Mouse (Mus musculus): ENCODE results near the gene Mettl26.

The Mettl26 gene

GRCm38 (mm10) chr17:25874721-25875170, at the start of gene Mettl26:
Gene Mettl26 (plus strand): TSS chr17:25875074.
- DNase-seq, result peak; percentile 79 to 87

GRCm38 (mm10) chr17:25825311-25825710, 49.6 kb upstream of the Mettl26 start:
- DNase-seq, result no peak

GRCm38 (mm10) chr17:25825984-25826570, 48.8 kb upstream of the Mettl26 start:
- peak in 1 of 2 experiments; percentile 4 for DNase-seq

- DNase-seq, result no peak
Observed at GRCm38 (mm10) chr17:25827011-25827410, 47.9 kb upstream of the Mettl26 start.

GRCm38 (mm10) chr17:25827546-25828222, 47.2 kb upstream of the Mettl26 start:
- DNase-seq, result peak in 1 of 2 experiments; percentile 12

- DNase-seq, result no peak
Observed at GRCm38 (mm10) chr17:25828223-25828594, 46.7 kb upstream of the Mettl26 start.

- DNase-seq, result peak; percentile 52 to 70
Observed at GRCm38 (mm10) chr17:25828712-25829557, 45.9 kb upstream of the Mettl26 start, which contains the start of gene Jmjd8. Gene Jmjd8 (plus strand): TSS chr17:25828867.

GRCm38 (mm10) chr17:25829558-25830017, 45.3 kb upstream of the Mettl26 start:
- peak in 1 of 2 experiments; percentile 22 for DNase-seq

GRCm38 (mm10) chr17:25830200-25830753, 44.6 kb upstream of the Mettl26 start:
- DNase-seq, result peak in 1 of 2 experiments; percentile 9

GRCm38 (mm10) chr17:25830806-25831431, 44.0 kb upstream of the Mettl26 start:
- DNase-seq, result no peak

GRCm38 (mm10) chr17:25831451-25832281, 43.2 kb upstream of the Mettl26 start:
- DNase-seq, result peak in 1 of 2 experiments; percentile 18

GRCm38 (mm10) chr17:25832436-25833290, 42.2 kb upstream of the Mettl26 start:
- peak; percentile 97 to 98 for DNase-seq

GRCm38 (mm10) chr17:25833291-25833663, 41.6 kb upstream of the Mettl26 start, which contains the start of gene Stub1:
Gene Stub1 (minus strand): TSS chr17:25833404.
- DNase-seq, result peak; percentile 63 to 74

- peak in 1 of 2 experiments; percentile 19 for DNase-seq
Observed at GRCm38 (mm10) chr17:25833961-25834594, 40.8 kb upstream of the Mettl26 start.

- peak in 1 of 2 experiments; percentile 25 for DNase-seq
Observed at GRCm38 (mm10) chr17:25834595-25835222, 40.2 kb upstream of the Mettl26 start.

- DNase-seq, result no peak
Observed at GRCm38 (mm10) chr17:25835301-25835700, 39.6 kb upstream of the Mettl26 start.

GRCm38 (mm10) chr17:25835816-25836215, 39.1 kb upstream of the Mettl26 start:
- peak in 1 of 2 experiments; percentile 13 for DNase-seq

- peak in 1 of 2 experiments; percentile 36 for DNase-seq
Observed at GRCm38 (mm10) chr17:25836397-25837075, 38.3 kb upstream of the Mettl26 start.

- DNase-seq, result no peak
Observed at GRCm38 (mm10) chr17:25837076-25837410, 37.8 kb upstream of the Mettl26 start, which contains the start of gene Rhbdl1. Gene Rhbdl1 (minus strand): TSS chr17:25837295.
